Mouse (Mus musculus): ENCODE measurements around the gene Ccr7. TPM values are rescaled to one million over a fixed set of nuclear protein-coding genes. Genes with fewer than 3 reads are reported as not detected.

Ccr7 gene
- polyA plus RNA-seq, 1 experiment from 2014 or later = not detected

- Histone ChIP-seq H3K27me3 (replicated peaks) (no peaks in the 10 kb centered on the region), H3K36me3 (replicated peaks) (no peaks in the 10 kb centered on the region), H3K27ac (no peak overlapping the region), H3K4me2 (no peak overlapping the region), H3K9ac (no peak overlapping the region), H3K4me3 (no peak overlapping the region), H3K9me3 (no peaks in the 10 kb centered on the region), H3K4me1 (peaks cover 13% of the 10 kb centered on the region)
- WGBS = 72% methylated on average over 11 of the region's 11 CpGs
- no peak for ATAC-seq (replicated peaks)
These were observed 3.4 kb downstream of the Ccr7 start for GRCm38 (mm10) chr11:99151333-99151930.

- Histone ChIP-seq H3K4me3 (no peak overlapping the region), H3K36me3 (replicated peaks) (no peaks in the 10 kb centered on the region), H3K9me3 (no peaks in the 10 kb centered on the region), H3K9ac (no peak overlapping the region), H3K27ac (no peak overlapping the region), H3K27me3 (replicated peaks) (no peaks in the 10 kb centered on the region), H3K4me1 (peaks cover 13% of the 10 kb centered on the region), H3K4me2 (no peak overlapping the region)
- 59% methylated on average over 7 of the region's 7 CpGs for WGBS
- no peak for ATAC-seq (replicated peaks)
These were observed 4.0 kb downstream of the Ccr7 start for GRCm38 (mm10) chr11:99150889-99151288.

DNA sequence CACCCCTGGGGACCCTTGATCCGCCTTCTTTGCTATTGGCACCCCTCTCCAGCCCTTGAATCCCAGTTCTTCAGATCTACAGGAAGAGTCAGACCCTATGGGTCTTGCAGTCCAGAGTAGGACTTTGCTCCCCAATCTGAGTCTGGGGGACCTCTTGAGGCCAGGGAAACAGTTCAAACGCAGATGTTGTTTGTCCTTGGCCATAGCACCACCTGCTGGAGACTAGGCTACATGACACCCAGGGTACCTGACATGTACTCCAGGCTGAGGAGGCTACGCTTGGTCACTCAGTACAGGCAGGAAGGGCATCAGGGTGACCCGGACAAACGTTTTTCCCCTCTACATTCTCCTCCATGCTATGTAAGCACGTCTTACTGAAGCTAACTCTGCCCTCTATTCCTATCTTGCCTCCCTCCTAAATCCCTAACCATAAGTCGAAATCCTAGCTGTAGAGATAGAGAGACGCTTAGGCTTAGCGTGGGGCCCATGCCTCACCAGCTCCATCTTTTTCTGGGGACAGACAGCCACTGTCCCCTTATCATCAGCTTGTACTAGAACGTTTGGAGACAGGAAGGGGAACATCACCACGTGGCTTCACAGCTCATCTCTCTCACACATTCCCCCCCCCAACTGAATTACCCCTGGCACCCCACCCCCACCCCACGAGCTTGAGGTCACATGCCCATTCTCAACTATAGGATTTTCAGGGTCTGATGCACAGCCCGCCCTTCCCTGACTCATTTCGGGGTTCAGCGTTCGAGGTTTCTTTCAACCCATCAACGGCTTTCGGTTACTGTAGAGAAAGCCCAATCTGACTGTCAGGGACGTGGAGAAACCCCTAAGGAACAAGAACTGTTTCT, 4.7 kb downstream of the Ccr7 start:
- 0 out of 2 replicates have a peak, but pooled peaks have one; percentile 56 for ATAC-seq (replicated peaks)
- H3K27ac ChIP-seq = no peak overlapping the region
- no peak overlapping the region for H3K9ac ChIP-seq
- H3K36me3 ChIP-seq (replicated peaks) = no peaks in the 10 kb centered on the region
- WGBS = 50% methylated on average over 19 of the region's 19 CpGs
- peaks cover 13% of the 10 kb centered on the region for H3K4me1 ChIP-seq
- H3K4me3 ChIP-seq = no peak overlapping the region
- no peak overlapping the region for H3K4me2 ChIP-seq
- no peaks in the 10 kb centered on the region for H3K27me3 ChIP-seq (replicated peaks)
- no peaks in the 10 kb centered on the region for H3K9me3 ChIP-seq

- H3K4me2 ChIP-seq = no peak overlapping the region
- no peak for ATAC-seq (replicated peaks)
- no peak overlapping the region for H3K4me3 ChIP-seq
- no peak overlapping the region for H3K27ac ChIP-seq
- H3K4me1 ChIP-seq = peaks cover 13% of the 10 kb centered on the region
- H3K9me3 ChIP-seq = no peaks in the 10 kb centered on the region
- no peak overlapping the region for H3K9ac ChIP-seq
- H3K36me3 ChIP-seq (replicated peaks) = no peaks in the 10 kb centered on the region
- H3K27me3 ChIP-seq (replicated peaks) = no peaks in the 10 kb centered on the region
- WGBS = 21% methylated on average over 16 of the region's 16 CpGs
These were observed 5.8 kb downstream of the Ccr7 start for GRCm38 (mm10) chr11:99148896-99149703.

- Histone ChIP-seq H3K4me2 (no peak overlapping the region), H3K4me3 (no peak overlapping the region), H3K27ac (no peak overlapping the region), H3K9me3 (no peaks in the 10 kb centered on the region), H3K9ac (no peak overlapping the region), H3K27me3 (replicated peaks) (no peaks in the 10 kb centered on the region), H3K36me3 (replicated peaks) (no peaks in the 10 kb centered on the region), H3K4me1 (peaks cover 13% of the 10 kb centered on the region)
- ATAC-seq (replicated peaks) = no peak
- WGBS = 75% methylated on average over 8 of the region's 8 CpGs
These were observed 6.5 kb downstream of the Ccr7 start for GRCm38 (mm10) chr11:99148400-99148799.

DNA sequence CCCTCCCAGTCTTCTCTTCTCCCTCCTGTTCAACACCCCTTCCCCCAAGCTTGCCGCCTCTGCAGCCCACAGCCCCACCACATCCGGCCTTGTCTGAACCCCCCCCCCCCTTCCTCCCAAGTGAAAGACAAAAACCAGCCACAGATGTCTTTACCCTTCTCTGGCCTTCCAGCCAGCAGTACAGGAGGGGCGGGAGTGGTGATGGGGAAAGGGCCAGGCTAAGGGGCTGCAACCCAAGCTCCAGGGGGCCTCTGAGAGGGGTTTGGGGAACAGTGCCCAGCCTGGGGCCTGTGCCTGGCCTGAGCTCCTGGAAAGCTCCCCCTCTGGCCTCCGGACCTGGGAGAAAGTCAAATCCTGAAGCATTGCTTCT, 7.0 kb downstream of the Ccr7 start:
- H3K27me3 ChIP-seq (replicated peaks) = no peaks in the 10 kb centered on the region
- H3K4me2 ChIP-seq = no peak overlapping the region
- no peaks in the 10 kb centered on the region for H3K9me3 ChIP-seq
- ATAC-seq (replicated peaks) = no peak
- no peak overlapping the region for H3K27ac ChIP-seq
- 43% methylated on average over 3 of the region's 4 CpGs for WGBS
- H3K9ac ChIP-seq = no peak overlapping the region
- no peak overlapping the region for H3K4me3 ChIP-seq
- no peaks in the 10 kb centered on the region for H3K36me3 ChIP-seq (replicated peaks)
- peaks cover 13% of the 10 kb centered on the region for H3K4me1 ChIP-seq

- Histone ChIP-seq H3K27ac (no peak overlapping the region), H3K27me3 (replicated peaks) (no peaks in the 10 kb centered on the region), H3K9me3 (no peaks in the 10 kb centered on the region), H3K36me3 (replicated peaks) (no peaks in the 10 kb centered on the region), H3K4me2 (no peak overlapping the region), H3K9ac (no peak overlapping the region), H3K4me1 (peaks cover 17% of the 10 kb centered on the region), H3K4me3 (no peak overlapping the region)
- whole genome bisulfite sequencing = 46% methylated on average over 17 of the region's 17 CpGs
- no peak for ATAC-seq (replicated peaks)
These were observed 7.6 kb downstream of the Ccr7 start for GRCm38 (mm10) chr11:99147041-99147919.

GRCm38 (mm10) chr11:99146558-99146957, 8.3 kb downstream of the Ccr7 start:
- 91% methylated on average over 6 of the region's 6 CpGs for WGBS
- H3K4me3 ChIP-seq = no peak overlapping the region
- H3K4me2 ChIP-seq = no peak overlapping the region
- no peaks in the 10 kb centered on the region for H3K27me3 ChIP-seq (replicated peaks)
- H3K4me1 ChIP-seq = peaks cover 19% of the 10 kb centered on the region
- H3K27ac ChIP-seq = no peak overlapping the region
- no peaks in the 10 kb centered on the region for H3K36me3 ChIP-seq (replicated peaks)
- H3K9me3 ChIP-seq = no peaks in the 10 kb centered on the region
- H3K9ac ChIP-seq = no peak overlapping the region
- ATAC-seq (replicated peaks) = no peak

GRCm38 (mm10) chr11:99145765-99146164, 9.1 kb downstream of the Ccr7 start:
- WGBS = 97% methylated on average over 16 of the region's 16 CpGs
- H3K9ac ChIP-seq = no peak overlapping the region
- no peak for ATAC-seq (replicated peaks)

GRCm38 (mm10) chr11:99144940-99145339, 9.9 kb downstream of the Ccr7 start:
- H3K27me3 ChIP-seq (replicated peaks) = no peaks in the 10 kb centered on the region
- ATAC-seq (replicated peaks) = no peak
- 85% methylated on average over 23 of the region's 23 CpGs for WGBS

More at GRCm38 (mm10) chr11:99145765-99146164, 9.1 kb downstream of the Ccr7 start:
- H3K4me3 ChIP-seq = no peak overlapping the region
- H3K9me3 ChIP-seq = no peaks in the 10 kb centered on the region
- H3K27ac ChIP-seq = no peak overlapping the region
- H3K4me1 ChIP-seq = peaks cover 19% of the 10 kb centered on the region
- no peaks in the 10 kb centered on the region for H3K27me3 ChIP-seq (replicated peaks)
- no peaks in the 10 kb centered on the region for H3K36me3 ChIP-seq (replicated peaks)
- no peak overlapping the region for H3K4me2 ChIP-seq

DNA sequence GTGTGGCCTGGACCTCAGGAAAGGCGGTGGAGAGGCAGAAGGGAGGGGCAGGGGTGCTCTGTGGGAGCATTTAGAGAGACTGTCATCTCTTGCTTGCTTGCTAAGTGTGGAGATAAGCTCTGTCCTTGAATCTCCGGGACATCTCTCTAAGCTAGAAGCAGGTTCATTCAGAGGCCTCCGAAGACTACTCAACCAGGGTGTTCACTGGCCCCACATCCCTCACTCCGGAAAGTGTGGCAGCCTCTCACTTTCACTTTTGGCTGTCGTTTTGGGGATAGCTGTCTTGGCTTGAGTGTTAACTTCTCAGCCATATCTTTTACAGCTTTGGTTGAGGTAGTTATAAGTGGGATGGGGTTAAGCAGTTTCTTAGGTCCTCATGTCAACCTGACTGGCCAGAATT, 10.4 kb downstream of the Ccr7 start:
- ATAC-seq (replicated peaks) = no peak
- no peaks in the 10 kb centered on the region for H3K36me3 ChIP-seq (replicated peaks)
- H3K27me3 ChIP-seq (replicated peaks) = no peaks in the 10 kb centered on the region
- WGBS = 86% methylated on average over 5 of the region's 5 CpGs
- no peak overlapping the region for H3K9ac ChIP-seq
- no peaks in the 10 kb centered on the region for H3K9me3 ChIP-seq
- H3K4me2 ChIP-seq = no peak overlapping the region
- H3K27ac ChIP-seq = no peak overlapping the region
- H3K4me3 ChIP-seq = no peak overlapping the region
- H3K4me1 ChIP-seq = peaks cover 19% of the 10 kb centered on the region

More at GRCm38 (mm10) chr11:99144940-99145339, 9.9 kb downstream of the Ccr7 start:
- no peaks in the 10 kb centered on the region for H3K36me3 ChIP-seq (replicated peaks)
- H3K4me1 ChIP-seq = peaks cover 19% of the 10 kb centered on the region
- H3K4me3 ChIP-seq = no peak overlapping the region
- H3K27ac ChIP-seq = no peak overlapping the region
- no peak overlapping the region for H3K9ac ChIP-seq
- H3K9me3 ChIP-seq = no peaks in the 10 kb centered on the region
- no peak overlapping the region for H3K4me2 ChIP-seq
